Mouse (Mus musculus) intestine, postnatal 0 days (tissue): ENCODE measurements at regions not wholly inside any gene's neighbourhood (a gene's known extent, or its start where the extent isn't known, plus 50 kb on each side); places are given as distances from the start of the nearest gene placed in this dataset.

Experiments used
- ATAC-seq: fragments of 200-750 bp; cut with Nextera tagmentation; 2 replicates; pipeline ENCODE4 v1.8.0; 2017; ENCODE audit warnings: mild to moderate bottlenecking, moderate TSS enrichment, moderate library complexity
- H3K27ac ChIP-seq: fragments of 300-500 bp; sonication (generic); 2 replicates; pipeline ENCODE4 v1.5.1; 2014; ENCODE audit warnings: mild to moderate bottlenecking, low read depth, low read length, moderate library complexity
- H3K27me3 ChIP-seq: fragments of 300-500 bp; sonication (generic); replicated peaks from 2 replicates; pipeline ENCODE4 v1.6.1; 2014; ENCODE audit warnings: low read length, mixed read lengths; ENCODE audit not compliant: control insufficient read depth, insufficient read depth
- H3K36me3 ChIP-seq: fragments of 300-500 bp; sonication (generic); 2 replicates; pipeline ENCODE4 v1.6.1; 2014; ENCODE audit warnings: mild to moderate bottlenecking, moderate library complexity; ENCODE audit not compliant: control insufficient read depth, insufficient read depth
- H3K4me1 ChIP-seq: fragments of 300-500 bp; sonication (generic); replicated peaks from 2 replicates; pipeline ENCODE4 v1.6.1; 2014; ENCODE audit warnings: antibody characterized with exemption, low read length, mixed read lengths; ENCODE audit not compliant: control insufficient read depth, insufficient read depth
- H3K4me2 ChIP-seq: fragments of 300-500 bp; sonication (generic); replicated peaks from 2 replicates; pipeline ENCODE4 v1.6.1; 2014; ENCODE audit warnings: low read depth, mild to moderate bottlenecking, moderate library complexity
- H3K4me3 ChIP-seq: fragments of 300-500 bp; sonication (generic); 2 replicates; pipeline ENCODE4 v1.5.1; 2014; ENCODE audit warnings: low read depth, low read length
- H3K9ac ChIP-seq: fragments of 300-500 bp; sonication (generic); 2 replicates; pipeline ENCODE4 v1.6.1; 2014; ENCODE audit warnings: mild to moderate bottlenecking, low read depth, low read length
- H3K9me3 ChIP-seq: fragments of 300-500 bp; sonication (generic); 2 replicates; pipeline ENCODE4 v1.6.1; 2016; ENCODE audit warnings: mixed run types; ENCODE audit not compliant: control insufficient read depth
- CTCF ChIP-seq: sonication (generic); IDR thresholded peaks from 2 replicates; pipeline ENCODE4 v1.5.1; 2016; ENCODE audit warnings: low read depth, mild to moderate bottlenecking, control low read depth, antibody characterized with exemption, moderate library complexity
- WGBS: fragments of 180-500 bp; shearing (Covaris S2); extraction: QIAGEN DNeasy Blood & Tissue Kit; methylation state at CpG from one replicate; pipeline ENCODE4 v1.1.7; 2014; 5-methylcytosine and 5-hydroxymethylcytosine counted together

- WGBS = 86% methylated on average over 5 of the region's 5 CpGs
- TF ChIP-seq CTCF = no peak
These were observed 157.4 kb upstream of the Tgfbr2 start for GRCm38 (mm10) chr9:116332485-116333118.

GRCm38 (mm10) chr9:116331406-116331805 is 156.2 kb upstream of the Tgfbr2 start:
- no peaks in the 10 kb centered on the region for H3K27me3 ChIP-seq
- no peak for TF ChIP-seq CTCF
- H3K9ac ChIP-seq = no peak overlapping the region
- H3K9me3 ChIP-seq = no peaks in the 10 kb centered on the region
- no peak overlapping the region for H3K4me2 ChIP-seq
- no peak overlapping the region for H3K4me3 ChIP-seq
- H3K27ac ChIP-seq = no peak overlapping the region
- H3K4me1 ChIP-seq = no peaks in the 10 kb centered on the region
- H3K36me3 ChIP-seq = no peaks in the 10 kb centered on the region
- no peak for ATAC-seq
- 68% methylated on average over 2 of the region's 2 CpGs for WGBS

More at GRCm38 (mm10) chr9:116332485-116333118, 157.4 kb upstream of the Tgfbr2 start:
- H3K9me3 ChIP-seq = no peaks in the 10 kb centered on the region
- no peak overlapping the region for H3K9ac ChIP-seq
- H3K36me3 ChIP-seq = no peaks in the 10 kb centered on the region
- H3K27ac ChIP-seq = no peak overlapping the region
- H3K4me3 ChIP-seq = no peak overlapping the region
- no peak for ATAC-seq
- no peaks in the 10 kb centered on the region for H3K4me1 ChIP-seq
- no peaks in the 10 kb centered on the region for H3K27me3 ChIP-seq
- H3K4me2 ChIP-seq = no peak overlapping the region

- Histone ChIP-seq H3K9me3 (no peaks in the 10 kb centered on the region), H3K27ac (no peak overlapping the region), H3K36me3 (no peaks in the 10 kb centered on the region), H3K4me1 (no peaks in the 10 kb centered on the region), H3K9ac (no peak overlapping the region), H3K4me2 (no peak overlapping the region), H3K4me3 (no peak overlapping the region), H3K27me3 (no peaks in the 10 kb centered on the region)
- no peak for ATAC-seq
- WGBS = 55% methylated on average over 5 of the region's 5 CpGs
- TF ChIP-seq CTCF = peak; percentile 59
These were observed 155.6 kb upstream of the Tgfbr2 start for GRCm38 (mm10) chr9:116330796-116331195.

GRCm38 (mm10) chr9:116329147-116329546 is 154.0 kb upstream of the Tgfbr2 start:
- no peak for ATAC-seq
- H3K4me1 ChIP-seq = no peaks in the 10 kb centered on the region
- H3K9me3 ChIP-seq = no peaks in the 10 kb centered on the region
- H3K4me3 ChIP-seq = no peak overlapping the region
- H3K27me3 ChIP-seq = no peaks in the 10 kb centered on the region
- H3K36me3 ChIP-seq = no peaks in the 10 kb centered on the region
- H3K4me2 ChIP-seq = no peak overlapping the region
- H3K9ac ChIP-seq = no peak overlapping the region
- 83% methylated on average over 5 of the region's 5 CpGs for WGBS
- no peak for TF ChIP-seq CTCF
- H3K27ac ChIP-seq = no peak overlapping the region

GRCm38 (mm10) chr9:116328201-116328600 is 153.0 kb upstream of the Tgfbr2 start:
- ATAC-seq = no peak
- H3K4me1 ChIP-seq = no peaks in the 10 kb centered on the region
- no peak for TF ChIP-seq CTCF
- no peak overlapping the region for H3K4me2 ChIP-seq
- no peak overlapping the region for H3K4me3 ChIP-seq
- no peak overlapping the region for H3K9ac ChIP-seq
- no peaks in the 10 kb centered on the region for H3K9me3 ChIP-seq
- H3K36me3 ChIP-seq = no peaks in the 10 kb centered on the region
- 42% methylated on average over 3 of the region's 3 CpGs for WGBS
- no peaks in the 10 kb centered on the region for H3K27me3 ChIP-seq
- H3K27ac ChIP-seq = no peak overlapping the region

GRCm38 (mm10) chr9:116327080-116327479 is 151.9 kb upstream of the Tgfbr2 start:
- H3K4me1 ChIP-seq = no peaks in the 10 kb centered on the region
- no peak overlapping the region for H3K4me2 ChIP-seq
- H3K27ac ChIP-seq = no peak overlapping the region
- no peak overlapping the region for H3K4me3 ChIP-seq
- no peaks in the 10 kb centered on the region for H3K9me3 ChIP-seq
- ATAC-seq = no peak
- 95% methylated on average over 2 of the region's 2 CpGs for WGBS
- H3K36me3 ChIP-seq = no peaks in the 10 kb centered on the region
- H3K9ac ChIP-seq = no peak overlapping the region
- TF ChIP-seq CTCF = no peak
- no peaks in the 10 kb centered on the region for H3K27me3 ChIP-seq

GRCm38 (mm10) chr9:116324971-116325370 is 149.8 kb upstream of the Tgfbr2 start:
- 65% methylated on average over 4 of the region's 4 CpGs for WGBS

More at GRCm38 (mm10) chr9:116324971-116325370, 149.8 kb upstream of the Tgfbr2 start:
- Histone ChIP-seq H3K27ac (no peak overlapping the region), H3K4me1 (no peaks in the 10 kb centered on the region), H3K4me3 (no peak overlapping the region), H3K36me3 (no peaks in the 10 kb centered on the region), H3K27me3 (no peaks in the 10 kb centered on the region), H3K4me2 (no peak overlapping the region), H3K9me3 (no peaks in the 10 kb centered on the region), H3K9ac (no peak overlapping the region)
- no peak for TF ChIP-seq CTCF
- ATAC-seq = no peak
